Mouse (Mus musculus) limb, embryonic 14.5 days (tissue): Measurements from ENCODE around the gene Arl15. TPM values are rescaled to one million over a fixed set of nuclear protein-coding genes. Genes with fewer than 3 reads are reported as not detected.

Experiments used
- ATAC-seq: fragments of 200-750 bp; cut with Nextera tagmentation; 2 replicates; pipeline ENCODE4 v1.8.0; 2017; ENCODE audit warnings: low read depth, moderate number of reproducible peaks, moderate TSS enrichment; ENCODE audit not compliant: low FRiP score
- DNase-seq: peaks from one replicate; pipeline ENCODE4 v3.0.0-alpha.2; 2015; ENCODE audit warnings: low spot score
- H3K27ac ChIP-seq: fragments of 300-500 bp; sonication (generic); replicated peaks from 2 replicates; pipeline ENCODE4 v1.5.1; 2014; ENCODE audit warnings: low read depth, mild to moderate bottlenecking, low read length, moderate library complexity, mixed read lengths
- H3K27me3 ChIP-seq: fragments of 300-500 bp; sonication (generic); 2 replicates; pipeline ENCODE4 v1.6.1; 2014; ENCODE audit warnings: low read length, mixed read lengths; ENCODE audit not compliant: control insufficient read depth, insufficient read depth
- H3K36me3 ChIP-seq: fragments of 300-500 bp; sonication (generic); 2 replicates; pipeline ENCODE4 v1.6.1; 2014; ENCODE audit warnings: mild to moderate bottlenecking, low read length, moderate library complexity, mixed read lengths; ENCODE audit not compliant: control insufficient read depth, insufficient read depth
- H3K4me1 ChIP-seq: fragments of 300-500 bp; sonication (generic); 2 replicates; pipeline ENCODE4 v1.6.1; 2014; ENCODE audit warnings: antibody characterized with exemption, low read length, mixed read lengths; ENCODE audit not compliant: control insufficient read depth, insufficient read depth
- H3K4me2 ChIP-seq: fragments of 300-500 bp; sonication (generic); replicated peaks from 2 replicates; pipeline ENCODE4 v1.6.1; 2014; ENCODE audit warnings: low read depth, mild to moderate bottlenecking, low read length, moderate library complexity; ENCODE audit not compliant: severe bottlenecking
- H3K4me3 ChIP-seq: fragments of 300-500 bp; sonication (generic); replicated peaks from 2 replicates; pipeline ENCODE4 v1.5.1; 2014; ENCODE audit warnings: low read length
- H3K9ac ChIP-seq: fragments of 300-500 bp; sonication (generic); 2 replicates; pipeline ENCODE4 v1.6.1; 2014; ENCODE audit warnings: mild to moderate bottlenecking, low read depth, low read length, moderate library complexity; ENCODE audit not compliant: severe bottlenecking
- H3K9me3 ChIP-seq: fragments of 300-500 bp; sonication (generic); 2 replicates; pipeline ENCODE4 v1.6.1; 2016; ENCODE audit warnings: low read length; ENCODE audit not compliant: control insufficient read depth
- POLR2A ChIP-seq: fragments of 200-500 bp; IDR thresholded peaks from 2 replicates; pipeline ENCODE4 v1.8.0; 2012; ENCODE audit warnings: inconsistent platforms, mild to moderate bottlenecking, moderate library complexity, borderline replicate concordance; ENCODE audit not compliant: insufficient read depth, insufficient read length; ENCODE audit errors: extremely low read depth
- WGBS: fragments of 180-500 bp; shearing (Covaris S2); extraction: QIAGEN DNeasy Blood & Tissue Kit; methylation state at CpG from one replicate; pipeline ENCODE4 v1.1.7; 2014; 5-methylcytosine and 5-hydroxymethylcytosine counted together
- polyA plus RNA-seq, 2 experiments: library from polyadenylated mRNA; depleted of rRNA in 1 of 2; stranded (reverse) in 1 of 2; unstranded in 1 of 2; fragments of >200 nt; fragmentation: Nextera tagmentation in 1 of 2; extraction: Ambion mirVana in 1 of 2; gene quantifications; 2 replicates each; pipeline versions ENCODE4 v1.2.1 to v1.2.3; 2012 to 2014

The Arl15 gene
- polyA plus RNA-seq, 2 experiments: 10.1 to 10.7 TPM

DNA sequence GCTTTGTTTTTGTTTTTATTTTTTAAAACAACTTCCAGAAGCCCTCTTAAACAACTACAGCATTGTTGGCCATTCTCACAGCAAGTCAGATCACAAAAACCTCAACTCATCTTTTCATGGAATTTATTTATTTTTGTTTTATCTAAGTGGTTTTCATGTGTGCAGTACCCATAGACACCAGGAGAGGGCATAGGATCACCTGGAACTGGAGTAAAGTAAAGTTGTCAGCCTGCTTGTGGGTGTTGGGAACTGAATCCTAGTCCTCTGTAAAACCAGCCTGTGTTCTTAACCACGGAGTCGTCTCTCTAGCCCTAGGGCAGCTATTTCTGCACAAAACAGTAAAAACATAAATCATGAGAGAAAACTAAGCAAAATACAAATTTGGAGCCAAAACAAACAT lies 334.1 kb downstream of the Arl15 start:
- Histone ChIP-seq H3K36me3 (no peaks in the 10 kb centered on the region), H3K27ac (no peak overlapping the region), H3K9me3 (0 out of 2 replicates have a peak, but pooled peaks cover 6% of the 10 kb centered on the region), H3K9ac (no peak overlapping the region), H3K4me3 (no peak overlapping the region), H3K4me1 (peaks cover 12% of the 10 kb centered on the region; the same call in 1 of the 2 replicates), H3K4me2 (no peak overlapping the region), H3K27me3 (no peaks in the 10 kb centered on the region)
- TF ChIP-seq POLR2A: no peak
- WGBS: 83% methylated on average over 2 of the region's 2 CpGs
- DNase-seq (no peak), ATAC-seq (no peak)

DNA sequence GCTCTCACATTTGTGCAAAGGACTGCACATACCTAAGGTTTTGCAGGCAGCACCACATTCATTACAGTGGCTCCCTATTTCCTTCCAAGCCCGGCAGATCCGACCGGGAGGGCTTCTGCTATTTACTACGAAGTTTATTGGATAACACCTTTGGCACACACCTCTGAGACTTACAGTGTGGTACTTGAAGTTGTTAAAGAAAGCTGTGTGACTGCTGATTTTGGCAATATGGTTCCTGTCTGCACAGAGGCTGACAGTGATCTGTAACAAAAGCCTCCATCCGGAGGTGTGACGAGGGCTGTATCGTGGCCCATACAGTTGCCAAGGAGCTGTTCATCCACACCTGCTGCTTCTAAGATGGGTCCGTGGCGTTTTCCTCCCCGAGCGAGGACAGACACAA lies 335.7 kb downstream of the Arl15 start:
- H3K27ac ChIP-seq: no peak overlapping the region
- TF ChIP-seq POLR2A: no peak
- no peaks in the 10 kb centered on the region for H3K27me3 ChIP-seq
- H3K4me3 ChIP-seq: no peak overlapping the region
- no peak overlapping the region for H3K9ac ChIP-seq
- 0 out of 2 replicates have a peak, but pooled peaks cover 6% of the 10 kb centered on the region for H3K9me3 ChIP-seq
- WGBS: 48% methylated on average over 11 of the region's 11 CpGs
- no peaks in the 10 kb centered on the region for H3K36me3 ChIP-seq
- ATAC-seq (no peak), DNase-seq (no peak)
- H3K4me2 ChIP-seq: no peak overlapping the region
- H3K4me1 ChIP-seq: peaks cover 6% of the 10 kb centered on the region; the same call in 1 of the 2 replicates

DNA sequence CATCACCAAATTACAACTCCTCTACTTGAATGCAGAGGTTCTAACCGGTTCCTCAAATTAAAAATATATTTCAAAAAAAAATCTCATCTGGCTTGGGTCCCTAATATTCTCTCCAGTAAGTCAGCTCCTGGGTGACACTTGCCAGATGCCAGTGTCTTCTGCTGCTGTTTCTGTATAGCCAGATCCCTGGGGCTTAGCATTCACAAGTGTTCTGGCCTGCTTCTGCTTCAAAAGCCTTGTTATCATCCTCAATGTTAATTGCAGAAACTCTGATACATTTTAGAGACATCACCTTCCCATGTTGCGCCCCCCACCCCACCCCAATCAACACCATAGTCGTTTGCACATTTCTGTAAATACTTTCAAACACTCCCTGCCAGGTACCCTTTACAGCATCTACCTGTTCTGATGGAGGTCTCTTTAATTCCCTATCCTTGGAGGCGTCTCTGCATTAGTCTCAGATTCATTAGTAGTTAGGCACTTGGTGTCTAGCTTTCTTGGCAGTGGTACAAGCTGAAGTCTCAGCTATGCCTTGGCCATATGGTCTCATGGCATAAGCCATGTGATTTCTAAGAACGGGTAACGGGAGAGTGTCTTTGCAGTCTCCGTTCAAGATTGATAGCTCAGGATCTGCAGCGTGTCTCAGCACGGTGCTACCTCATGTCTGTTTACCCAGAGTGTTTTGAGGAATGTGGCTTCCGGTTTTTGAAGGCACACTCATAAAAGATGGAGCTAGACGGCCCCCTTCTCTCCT lies 336.4 kb downstream of the Arl15 start:
- H3K4me2 ChIP-seq: no peak overlapping the region
- H3K9me3 ChIP-seq: 0 out of 2 replicates have a peak, but pooled peaks cover 6% of the 10 kb centered on the region
- no peak overlapping the region for H3K9ac ChIP-seq
- no peak overlapping the region for H3K4me3 ChIP-seq
- no peak overlapping the region for H3K27ac ChIP-seq
- WGBS: 50% methylated on average over 11 of the region's 11 CpGs
- DNase-seq (no peak), ATAC-seq (no peak)
- H3K36me3 ChIP-seq: no peaks in the 10 kb centered on the region
- peaks cover 3% of the 10 kb centered on the region; the same call in 1 of the 2 replicates for H3K4me1 ChIP-seq
- TF ChIP-seq POLR2A: no peak
- H3K27me3 ChIP-seq: no peaks in the 10 kb centered on the region

DNA sequence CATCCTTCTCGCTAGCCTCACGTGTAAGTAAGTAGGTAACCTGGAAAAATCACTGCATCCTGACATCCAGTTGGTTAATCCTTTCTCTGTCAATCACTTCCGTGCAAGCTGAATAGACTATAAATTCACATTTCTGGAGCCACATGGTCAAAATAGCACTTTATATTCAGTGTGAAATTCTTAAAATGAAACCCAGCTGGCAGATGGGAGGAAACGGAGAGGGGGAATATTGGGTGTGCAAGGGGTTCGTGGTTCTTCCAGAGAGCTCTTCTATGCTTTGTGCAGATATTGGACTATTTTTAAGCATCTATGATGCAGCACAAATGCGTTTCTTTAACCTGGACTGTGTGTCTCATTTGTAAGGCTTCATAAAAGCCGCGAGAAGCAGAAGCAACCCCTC lies 344.6 kb downstream of the Arl15 start:
- Histone ChIP-seq H3K36me3 (no peaks in the 10 kb centered on the region), H3K27ac (no peak overlapping the region), H3K9me3 (no peaks in the 10 kb centered on the region), H3K4me2 (no peak overlapping the region), H3K9ac (no peak overlapping the region), H3K27me3 (no peaks in the 10 kb centered on the region), H3K4me3 (no peak overlapping the region), H3K4me1 (no peaks in the 10 kb centered on the region)
- WGBS: 59% methylated on average over 8 of the region's 8 CpGs
- DNase-seq (no peak), ATAC-seq (no peak)
- no peak for TF ChIP-seq POLR2A

DNA sequence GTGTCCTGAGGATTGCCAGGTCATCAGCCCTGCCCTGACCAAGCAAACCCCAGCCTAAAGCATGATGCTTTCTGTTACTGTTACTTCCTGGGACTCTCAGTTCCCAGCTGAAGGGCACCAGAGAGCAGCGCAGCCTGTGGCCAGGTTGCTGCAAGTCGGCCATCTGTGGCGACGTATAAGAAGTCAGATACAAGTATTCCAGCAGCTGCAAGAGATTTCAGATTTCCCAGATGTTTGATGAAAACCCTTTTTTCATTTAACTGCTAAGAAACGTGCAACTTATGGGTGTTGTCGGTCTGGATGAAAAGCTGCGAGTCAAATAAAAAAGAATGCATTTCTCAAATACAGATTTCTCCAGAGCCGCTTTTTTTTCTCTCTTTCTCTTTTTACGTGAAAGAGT lies 345.3 kb downstream of the Arl15 start:
- no peaks in the 10 kb centered on the region for H3K9me3 ChIP-seq
- no peaks in the 10 kb centered on the region for H3K36me3 ChIP-seq
- no peak overlapping the region for H3K4me3 ChIP-seq
- WGBS: 46% methylated on average over 9 of the region's 9 CpGs
- H3K27me3 ChIP-seq: no peaks in the 10 kb centered on the region
- no peak for TF ChIP-seq POLR2A
- H3K9ac ChIP-seq: no peak overlapping the region
- peak; percentile 55; the same call in 1 of the 2 replicates for ATAC-seq
- no peak overlapping the region; the same call in 1 of the 2 replicates for H3K4me2 ChIP-seq
- peak; percentile 61 for DNase-seq
- H3K27ac ChIP-seq: no peak overlapping the region
- H3K4me1 ChIP-seq: no peaks in the 10 kb centered on the region
